Mouse (Mus musculus) telencephalon, adult 2 months (tissue): ENCODE data around the gene Rps3.

ENCODE experiments used
- DNase-seq: peaks from one replicate; pipeline ENCODE4 v3.0.0-alpha.2; 2011; ENCODE audit warnings: low read depth, low spot score

The Rps3 gene

GRCm38 (mm10) chr7:99443164-99443563 is 40.4 kb downstream of the Rps3 start:
- no peak for DNase-seq

- DNase-seq: no peak
These were observed 41.9 kb downstream of the Rps3 start for GRCm38 (mm10) chr7:99441534-99442072.

- no peak for DNase-seq
These were observed 44.7 kb downstream of the Rps3 start for GRCm38 (mm10) chr7:99438881-99439280.

- no peak for DNase-seq
These were observed 47.0 kb downstream of the Rps3 start for GRCm38 (mm10) chr7:99436530-99436929.

GRCm38 (mm10) chr7:99434672-99435250 is 48.8 kb downstream of the Rps3 start:
- no peak for DNase-seq

GRCm38 (mm10) chr7:99432863-99433262 is 50.7 kb downstream of the Rps3 start:
- no peak for DNase-seq

GRCm38 (mm10) chr7:99432248-99432647 is 51.3 kb downstream of the Rps3 start:
- DNase-seq: peak; percentile 73

- no peak for DNase-seq
These were observed 53.3 kb downstream of the Rps3 start for GRCm38 (mm10) chr7:99430246-99430645.

- DNase-seq: no peak
These were observed 53.8 kb downstream of the Rps3 start for GRCm38 (mm10) chr7:99429786-99430185.

GRCm38 (mm10) chr7:99428836-99429235 is 54.7 kb downstream of the Rps3 start:
- DNase-seq: no peak

GRCm38 (mm10) chr7:99427987-99428386 is 55.6 kb downstream of the Rps3 start:
- DNase-seq: no peak
